Mouse (Mus musculus): ENCODE results near the gene Slc6a1. TPM values are rescaled to one million over a fixed set of nuclear protein-coding genes. Genes with fewer than 3 reads are reported as not detected.
"Not testable (repeated sequence)": the region's sequence is repeated elsewhere in the genome, so short reads cannot be mapped to it uniquely, and the experiment has no call there.

Slc6a1 gene
- polyA plus RNA-seq, 1 experiment from 2014 or later = 41.8 TPM

GRCm38 (mm10) chr6:114329597-114330470, 47.4 kb downstream of the Slc6a1 start:
- Histone ChIP-seq H3K4me2 (replicated peaks) (no peak overlapping the region), H3K27me3 (peaks cover 3% of the 10 kb centered on the region; the same call in 1 of the 2 replicates), H3K4me1 (peaks cover 10% of the 10 kb centered on the region), H3K9me3 (no peaks in the 10 kb centered on the region), H3K36me3 (no peaks in the 10 kb centered on the region), H3K4me3 (no peak overlapping the region), H3K27ac (replicated peaks) (peak overlapping the region; percentile 46; the same call in 1 of the 2 replicates), H3K9ac (replicated peaks) (no peak overlapping the region)
- 32% methylated on average over 8 of the region's 8 CpGs for WGBS
- ATAC-seq (ENCODE audit: low FRiP score, low read depth) = peak; percentile 86

- Histone ChIP-seq H3K36me3 (no peaks in the 10 kb centered on the region), H3K9ac (replicated peaks) (no peak overlapping the region), H3K4me2 (replicated peaks) (no peak overlapping the region), H3K4me1 (peaks cover 17% of the 10 kb centered on the region), H3K27me3 (peaks cover 4% of the 10 kb centered on the region; the same call in 1 of the 2 replicates), H3K27ac (replicated peaks) (no peak overlapping the region), H3K4me3 (no peak overlapping the region), H3K9me3 (no peaks in the 10 kb centered on the region)
- no peak for ATAC-seq (ENCODE audit: low FRiP score, low read depth)
- WGBS = 90% methylated on average over 7 of the region's 7 CpGs
These were observed 49.5 kb downstream of the Slc6a1 start for GRCm38 (mm10) chr6:114331926-114332325.

GRCm38 (mm10) chr6:114336128-114336943, 53.9 kb downstream of the Slc6a1 start:
- Histone ChIP-seq H3K9me3 (no peaks in the 10 kb centered on the region), H3K36me3 (no peaks in the 10 kb centered on the region), H3K4me2 (replicated peaks) (no peak overlapping the region), H3K27me3 (peaks cover 10% of the 10 kb centered on the region), H3K4me3 (no peak overlapping the region), H3K4me1 (peaks cover 11% of the 10 kb centered on the region; the same call in 1 of the 2 replicates), H3K9ac (replicated peaks) (no peak overlapping the region), H3K27ac (replicated peaks) (no peak overlapping the region)
- ATAC-seq (ENCODE audit: low FRiP score, low read depth) = no peak
- 60% methylated on average over 11 of the region's 11 CpGs for WGBS

- Histone ChIP-seq H3K9ac (replicated peaks) (no peak overlapping the region), H3K4me3 (no peak overlapping the region), H3K4me2 (replicated peaks) (no peak overlapping the region), H3K27me3 (peaks cover 16% of the 10 kb centered on the region), H3K27ac (replicated peaks) (no peak overlapping the region), H3K4me1 (peaks cover 11% of the 10 kb centered on the region; the same call in 1 of the 2 replicates), H3K9me3 (no peaks in the 10 kb centered on the region), H3K36me3 (no peaks in the 10 kb centered on the region)
- no peak for ATAC-seq (ENCODE audit: low FRiP score, low read depth)
- 47% methylated on average over 1 of the region's 1 CpGs for WGBS
These were observed 54.4 kb downstream of the Slc6a1 start for GRCm38 (mm10) chr6:114336944-114337215.

- H3K36me3 ChIP-seq; ATAC-seq (ENCODE audit: low FRiP score, low read depth); H3K9ac ChIP-seq (replicated peaks); H3K9me3 ChIP-seq; H3K27ac ChIP-seq (replicated peaks); H3K4me2 ChIP-seq (replicated peaks); H3K4me3 ChIP-seq: not testable (repeated sequence)
- H3K4me1 ChIP-seq = peaks cover 10% of the 10 kb centered on the region; the same call in 1 of the 2 replicates
- H3K27me3 ChIP-seq = peaks cover 37% of the 10 kb centered on the region
These were observed 58.9 kb downstream of the Slc6a1 start for GRCm38 (mm10) chr6:114341381-114341780.

- no peaks in the 10 kb centered on the region for H3K9me3 ChIP-seq
- ATAC-seq (ENCODE audit: low FRiP score, low read depth) = no peak
These were observed 61.3 kb downstream of the Slc6a1 start for GRCm38 (mm10) chr6:114343740-114344139.

GRCm38 (mm10) chr6:114345156-114345555, 62.7 kb downstream of the Slc6a1 start:
- peaks cover 7% of the 10 kb centered on the region for H3K4me1 ChIP-seq
- no peak overlapping the region for H3K4me3 ChIP-seq
- 50% methylated on average over 4 of the region's 4 CpGs for WGBS
- no peak for ATAC-seq (ENCODE audit: low FRiP score, low read depth)
- H3K9ac ChIP-seq (replicated peaks) = no peak overlapping the region
- no peak overlapping the region for H3K27ac ChIP-seq (replicated peaks)
- no peak overlapping the region for H3K4me2 ChIP-seq (replicated peaks)
- no peaks in the 10 kb centered on the region for H3K9me3 ChIP-seq
- H3K27me3 ChIP-seq = peaks cover 51% of the 10 kb centered on the region
- H3K36me3 ChIP-seq = no peaks in the 10 kb centered on the region

More at GRCm38 (mm10) chr6:114343740-114344139, 61.3 kb downstream of the Slc6a1 start:
- Histone ChIP-seq H3K9ac (replicated peaks) (no peak overlapping the region), H3K4me2 (replicated peaks) (no peak overlapping the region), H3K27me3 (peaks cover 51% of the 10 kb centered on the region), H3K36me3 (no peaks in the 10 kb centered on the region), H3K4me1 (peaks cover 12% of the 10 kb centered on the region), H3K4me3 (no peak overlapping the region), H3K27ac (replicated peaks) (no peak overlapping the region)
- 21% methylated on average over 3 of the region's 3 CpGs for WGBS

- 0 out of 2 replicates have a peak, but pooled peaks have one; percentile 56 for ATAC-seq (ENCODE audit: low FRiP score, low read depth)
- Histone ChIP-seq H3K36me3 (no peaks in the 10 kb centered on the region), H3K9ac (replicated peaks) (no peak overlapping the region), H3K27me3 (peaks cover 35% of the 10 kb centered on the region), H3K27ac (replicated peaks) (no peak overlapping the region), H3K9me3 (no peaks in the 10 kb centered on the region), H3K4me2 (replicated peaks) (no peak overlapping the region), H3K4me3 (no peak overlapping the region), H3K4me1 (peaks cover 7% of the 10 kb centered on the region)
- 46% methylated on average over 13 of the region's 13 CpGs for WGBS
These were observed 65.7 kb downstream of the Slc6a1 start for GRCm38 (mm10) chr6:114347831-114348754.

GRCm38 (mm10) chr6:114354635-114355034, 72.2 kb downstream of the Slc6a1 start:
- no peaks in the 10 kb centered on the region for H3K4me1 ChIP-seq
- H3K9ac ChIP-seq (replicated peaks) = no peak overlapping the region
- H3K9me3 ChIP-seq = no peaks in the 10 kb centered on the region
- 85% methylated on average over 4 of the region's 4 CpGs for WGBS
- no peaks in the 10 kb centered on the region for H3K36me3 ChIP-seq
- no peak overlapping the region for H3K4me2 ChIP-seq (replicated peaks)
- ATAC-seq (ENCODE audit: low FRiP score, low read depth) = no peak
- H3K27ac ChIP-seq (replicated peaks) = no peak overlapping the region
- no peak overlapping the region for H3K4me3 ChIP-seq
- peaks cover 5% of the 10 kb centered on the region; the same call in 1 of the 2 replicates for H3K27me3 ChIP-seq

- H3K4me2 ChIP-seq (replicated peaks) = no peak overlapping the region
- no peak for ATAC-seq (ENCODE audit: low FRiP score, low read depth)
- H3K9me3 ChIP-seq = no peaks in the 10 kb centered on the region
- H3K27me3 ChIP-seq = peaks cover 4% of the 10 kb centered on the region; the same call in 1 of the 2 replicates
- no peak overlapping the region for H3K27ac ChIP-seq (replicated peaks)
- H3K4me3 ChIP-seq = no peak overlapping the region
- no peaks in the 10 kb centered on the region for H3K4me1 ChIP-seq
- 76% methylated on average over 3 of the region's 3 CpGs for WGBS
- H3K36me3 ChIP-seq = no peaks in the 10 kb centered on the region
- no peak overlapping the region for H3K9ac ChIP-seq (replicated peaks)
These were observed 75.7 kb downstream of the Slc6a1 start for GRCm38 (mm10) chr6:114358171-114358570.

GRCm38 (mm10) chr6:114362355-114362754, 79.9 kb downstream of the Slc6a1 start:
- WGBS = 82% methylated on average over 4 of the region's 4 CpGs
- H3K4me3 ChIP-seq = no peak overlapping the region
- H3K9ac ChIP-seq (replicated peaks) = no peak overlapping the region
- H3K36me3 ChIP-seq = no peaks in the 10 kb centered on the region
- H3K4me1 ChIP-seq = no peaks in the 10 kb centered on the region
- 0 out of 2 replicates have a peak, but pooled peaks cover 3% of the 10 kb centered on the region for H3K27me3 ChIP-seq
- H3K27ac ChIP-seq (replicated peaks) = no peak overlapping the region
- H3K4me2 ChIP-seq (replicated peaks) = no peak overlapping the region
- no peak for ATAC-seq (ENCODE audit: low FRiP score, low read depth)
- H3K9me3 ChIP-seq = no peaks in the 10 kb centered on the region
